Comparison of ENCODE assay signal across 8 mouse cellular contexts in genomic region chr2:48815039-48815590, GRCm38 (mm10). TPM values are rescaled to one million over a fixed set of nuclear protein-coding genes. Genes with fewer than 3 reads are reported as not detected.
DNase-seq lines count a peak whose midpoint lies in the region; ATAC-seq and TF ChIP-seq lines count a peak whose summit lies in the region.

No protein-coding gene starts in this region.

- no peak for DNase-seq in heart, adult 18-20 months
- DNase-seq in forebrain, embryonic 14.5 days (ENCODE audit: low spot score), result peak; percentile 39
- DNase-seq in liver, postnatal 0 days, result no peak
- no peak for DNase-seq in urinary bladder, postnatal 25 days (ENCODE audit: low spot score)
- DNase-seq in ovary, postnatal 36 days (ENCODE audit: low spot score), result no peak

- TF ChIP-seq CTCF in liver, postnatal 0 days (IDR thresholded peaks at IDR 0.05; ENCODE audit: low read depth), result no peak

- no peak for TF ChIP-seq EP300 in liver, postnatal 0 days (IDR thresholded peaks at IDR 0.05; ENCODE audit: low read depth)

- peaks cover 22% of the 10 kb centered on the region for H3K4me1 ChIP-seq in heart, embryonic 13.5 days
- peaks cover 6% of the 10 kb centered on the region; the same call in 1 of the 2 replicates for H3K4me1 ChIP-seq in forebrain, embryonic 14.5 days (ENCODE audit: control insufficient read depth, insufficient read depth, low read length)
- 0 out of 2 replicates have a peak, but pooled peaks cover 4% of the 10 kb centered on the region for H3K4me1 ChIP-seq in liver, postnatal 0 days (ENCODE audit: insufficient read depth)

- no peak for ATAC-seq in heart, embryonic 13.5 days (ENCODE audit: extremely low read depth, insufficient number of reproducible peaks, low FRiP score, low TSS enrichment)
- peak; percentile 1 for ATAC-seq in CD4-positive, CD25-positive, alpha-beta regulatory T cell, adult 4 months
- no peak for ATAC-seq in forebrain, embryonic 14.5 days
- no peak for ATAC-seq in liver, postnatal 0 days
- no peak for ATAC-seq in activated CD4-positive, CD25-positive, alpha-beta regulatory T cell, adult 4 months

- peak overlapping the region; percentile 82 for H3K4me3 ChIP-seq in heart, embryonic 13.5 days
- peak overlapping the region; percentile 89 for H3K4me3 ChIP-seq in forebrain, embryonic 14.5 days (ENCODE audit: low read depth, low read length)
- H3K4me3 ChIP-seq in liver, postnatal 0 days (ENCODE audit: low read depth, low read length), result peak overlapping the region; percentile 62

- H3K9ac ChIP-seq in heart, embryonic 13.5 days, result peak overlapping the region; percentile 92
- peak overlapping the region; percentile 94 for H3K9ac ChIP-seq in forebrain, embryonic 14.5 days (ENCODE audit: low read length)
- peak overlapping the region; percentile 72 for H3K9ac ChIP-seq in liver, postnatal 0 days (replicated peaks)

- peak overlapping the region; percentile 96; the same call in 1 of the 2 replicates for H3K27ac ChIP-seq in heart, embryonic 13.5 days (replicated peaks)
- H3K27ac ChIP-seq in forebrain, embryonic 14.5 days (ENCODE audit: low read depth, low read length), result peak overlapping the region; percentile 98; the same call in 1 of the 2 replicates
- H3K27ac ChIP-seq in liver, postnatal 0 days (ENCODE audit: low read depth), result no peak overlapping the region

- no peaks in the 10 kb centered on the region for H3K36me3 ChIP-seq in heart, embryonic 13.5 days
- no peaks in the 10 kb centered on the region for H3K36me3 ChIP-seq in forebrain, embryonic 14.5 days (ENCODE audit: control insufficient read depth, insufficient read depth, low read length)
- H3K36me3 ChIP-seq in liver, postnatal 0 days (replicated peaks; ENCODE audit: insufficient read depth, low read length), result no peaks in the 10 kb centered on the region

- H3K27me3 ChIP-seq in heart, embryonic 13.5 days (replicated peaks), result no peaks in the 10 kb centered on the region
- no peaks in the 10 kb centered on the region for H3K27me3 ChIP-seq in forebrain, embryonic 14.5 days (replicated peaks; ENCODE audit: control insufficient read depth, insufficient read depth, low read length)
- H3K27me3 ChIP-seq in liver, postnatal 0 days (ENCODE audit: insufficient read depth, low read length), result no peaks in the 10 kb centered on the region

- H3K9me3 ChIP-seq in heart, embryonic 13.5 days, result no peaks in the 10 kb centered on the region
- no peaks in the 10 kb centered on the region for H3K9me3 ChIP-seq in forebrain, embryonic 14.5 days (replicated peaks; ENCODE audit: control insufficient read depth, low read length)
- H3K9me3 ChIP-seq in liver, postnatal 0 days (ENCODE audit: low read length), result no peaks in the 10 kb centered on the region

- H3K4me2 ChIP-seq in heart, embryonic 13.5 days, result peak overlapping the region; percentile 83
- peak overlapping the region; percentile 70 for H3K4me2 ChIP-seq in forebrain, embryonic 14.5 days (ENCODE audit: low read length)
- peak overlapping the region; percentile 88 for H3K4me2 ChIP-seq in liver, postnatal 0 days (ENCODE audit: low read depth, low read length)

- WGBS in heart, embryonic 13.5 days, result 4% methylated on average over 15 of the region's 15 CpGs
- 2% methylated on average over 15 of the region's 15 CpGs for WGBS in forebrain, embryonic 14.5 days
- 4% methylated on average over 15 of the region's 15 CpGs for WGBS in liver, postnatal 0 days (ENCODE audit: insufficient replicate concordance)

RNA-seq across cellular contexts. Expression of gene Acvr2a, which starts 1.2 kb away (rescaled TPM):
- polyA plus RNA-seq in heart, embryonic 13.5 days (2015; fragmentation: Nextera tagmentation; extraction: Ambion mirVana), result 8.8 and 9.4 TPM in 2 replicates
- 10 to 100 TPM; 15.1 to 16.0 TPM for total RNA-seq in heart, adult 18-20 months (2021)
- 1 to 10 TPM; 1.4 to 1.8 TPM for polyA plus RNA-seq in CD4-positive, CD25-positive, alpha-beta regulatory T cell, adult 4 months (2017; shearing (Covaris generic))
- 39.7 and 45.6 TPM in 2 replicates for polyA plus RNA-seq in forebrain, embryonic 14.5 days (2014; fragmentation: Nextera tagmentation; extraction: Ambion mirVana)
- polyA plus RNA-seq in liver, postnatal 0 days (2015; fragmentation: Nextera tagmentation; extraction: Ambion mirVana), result 3.7 and 3.9 TPM in 2 replicates
- polyA plus RNA-seq in activated CD4-positive, CD25-positive, alpha-beta regulatory T cell, adult 4 months (2017; shearing (Covaris generic)), result 1 to 10 TPM; 2.0 to 3.6 TPM
